Mouse (Mus musculus): Measurements from ENCODE around the gene A930033H14Rik. TPM values are rescaled to one million over a fixed set of nuclear protein-coding genes. Genes with fewer than 3 reads are reported as not detected.

The A930033H14Rik gene
- total RNA-seq (2021): 1 to 10 TPM; 2.4 to 2.8 TPM
- long read RNA-seq, experiment 1, partial matches to known transcripts: 0 of 3 reads
- long read RNA-seq, experiment 1, other reads (novel, unspliced or antisense): 0 of 3 reads
- long read RNA-seq, experiment 2, partial matches to known transcripts: 0 of 2 reads
- long read RNA-seq, experiment 2, other reads (novel, unspliced or antisense): 0 of 2 reads

DNA sequence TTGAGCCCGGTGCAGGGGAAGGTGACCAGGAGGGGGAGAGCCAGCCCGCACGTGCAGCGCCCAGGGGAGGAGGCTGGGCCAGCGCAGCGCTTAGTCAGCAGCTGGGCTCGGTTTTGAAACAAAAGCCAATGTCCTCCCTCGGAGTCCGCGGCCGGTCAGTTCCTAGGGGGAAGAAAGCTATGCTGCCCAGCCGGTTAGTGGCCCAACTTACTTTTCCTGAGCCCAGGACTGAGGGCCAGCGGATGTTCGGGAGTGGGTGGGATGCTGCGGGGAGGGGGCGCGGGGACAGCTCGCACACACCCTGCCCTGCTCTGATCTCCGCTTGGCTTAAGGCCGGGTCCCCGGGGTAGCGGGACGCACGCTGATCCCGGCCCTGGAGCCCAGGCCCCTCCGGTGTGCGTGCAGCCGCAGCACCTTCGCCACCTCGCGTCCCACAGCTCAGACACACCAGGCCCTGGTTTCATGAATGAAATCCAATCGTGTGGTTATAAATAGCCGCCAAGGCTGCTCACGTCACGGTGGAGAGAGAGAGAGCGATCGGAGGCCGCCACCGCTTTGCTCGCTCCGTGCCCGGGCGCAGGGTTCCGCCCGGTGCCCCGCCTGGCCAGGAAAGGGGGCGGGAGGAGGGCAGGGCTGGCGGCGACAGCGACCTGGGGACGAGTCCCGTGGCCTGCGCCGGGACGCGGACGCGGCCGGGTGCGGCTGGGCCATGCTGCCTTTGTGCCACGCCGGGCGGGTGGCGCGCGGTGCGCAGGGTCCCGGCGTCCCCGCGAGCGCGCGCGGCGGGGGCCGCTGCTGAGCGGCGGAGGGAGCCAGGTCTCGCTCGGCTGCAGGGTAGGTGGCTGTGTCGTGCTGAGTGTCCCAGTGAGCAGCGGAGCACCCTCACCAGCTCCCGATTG is at the start of gene A930033H14Rik:
Gene A930033H14Rik (minus strand): TSS at position 557 of the 899 bp plus-strand sequence.
- DNase-seq: peak; percentile 89 to 91
- intact Hi-C loops (cut with DNase I): loop anchor here (2.0 kb wide), 2 partner anchors 26 to 50 kb away; no protein-coding TSS in a partner anchor

- intact Hi-C loops (cut with DNase I): no loop called here
- no peak for DNase-seq
Observed at GRCm38 (mm10) chr10:69259929-69260328, 47.0 kb upstream of the A930033H14Rik start.

DNA sequence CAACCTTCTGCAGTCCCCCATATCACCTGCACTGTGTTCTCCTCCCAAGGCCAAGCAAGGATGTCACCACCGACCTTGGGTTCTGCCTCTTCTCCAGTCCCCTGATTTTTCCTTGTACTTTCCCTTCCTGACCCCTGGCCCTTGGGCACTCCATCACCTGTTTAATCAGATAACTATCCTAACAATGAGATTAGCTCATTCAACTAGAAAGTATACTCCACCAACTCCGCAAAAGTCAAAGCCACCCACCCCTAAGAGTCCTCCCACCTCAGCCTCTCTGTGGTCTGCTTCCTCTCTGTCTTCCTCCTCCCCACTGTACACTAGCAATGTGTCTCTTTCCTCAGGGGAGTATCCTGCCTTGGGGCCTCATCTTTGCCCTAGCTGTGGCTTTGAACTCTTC is 46.3 kb upstream of the A930033H14Rik start:
- DNase-seq: no peak
- intact Hi-C loops (cut with DNase I): no loop called here

DNA sequence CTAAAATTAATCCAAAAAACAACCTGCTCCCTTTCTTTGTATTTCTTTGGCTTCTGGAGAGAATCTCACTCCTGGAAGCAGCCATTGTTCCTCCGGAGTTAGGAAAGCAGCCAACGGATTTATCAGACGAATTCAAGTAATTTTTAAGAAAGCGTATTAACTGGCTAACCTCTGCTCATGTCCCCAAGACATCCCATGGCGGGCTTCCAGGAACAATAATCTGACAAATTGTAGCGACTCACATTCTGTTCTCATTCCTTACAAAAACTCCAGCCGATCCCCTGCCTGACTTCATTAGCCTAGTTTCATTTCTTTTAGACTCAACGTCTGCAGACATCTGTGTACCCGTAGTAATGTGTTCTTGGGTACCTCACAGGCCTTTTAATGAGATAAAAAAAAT is 45.7 kb upstream of the A930033H14Rik start:
- intact Hi-C loops (cut with DNase I): no loop called here
- DNase-seq: peak; percentile 71 to 74

DNA sequence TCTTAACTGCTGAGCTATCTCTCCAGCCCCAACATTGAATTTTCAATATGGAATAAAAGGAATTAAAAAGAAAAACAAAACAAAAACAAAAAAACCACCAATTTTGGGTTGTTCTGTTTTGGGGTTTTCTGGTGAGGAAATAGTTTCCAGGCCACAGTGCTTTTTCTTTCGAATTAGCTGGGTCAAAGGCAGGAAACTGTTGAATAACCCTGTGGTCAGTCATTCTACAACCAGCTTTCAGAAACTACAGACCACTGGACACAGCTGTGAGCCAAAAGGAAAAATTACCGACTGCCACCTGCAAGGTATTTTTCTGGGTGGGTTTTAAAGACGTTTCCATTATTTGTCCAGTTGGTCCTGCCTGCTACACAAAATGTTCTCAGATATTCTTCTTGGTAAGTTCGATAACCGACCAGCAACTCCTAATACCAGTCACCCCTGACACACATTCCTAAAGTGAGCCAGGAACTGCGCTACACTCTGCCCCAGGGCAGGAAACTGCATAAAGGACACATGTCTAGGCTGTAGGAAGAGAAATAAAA is 44.8 kb upstream of the A930033H14Rik start:
- intact Hi-C loops (cut with DNase I): no loop called here
- no peak for DNase-seq

GRCm38 (mm10) chr10:69255594-69255993 is 42.7 kb upstream of the A930033H14Rik start:
- DNase-seq: no peak

GRCm38 (mm10) chr10:69254390-69254847 is 41.5 kb upstream of the A930033H14Rik start:
- intact Hi-C loops (cut with DNase I): no loop called here
- peak; percentile 65 to 70 for DNase-seq

More at GRCm38 (mm10) chr10:69255594-69255993, 42.7 kb upstream of the A930033H14Rik start:
- intact Hi-C loops (cut with DNase I): no loop called here

GRCm38 (mm10) chr10:69253686-69254080 is 40.8 kb upstream of the A930033H14Rik start:
- intact Hi-C loops (cut with DNase I): no loop called here
- no peak for DNase-seq

DNA sequence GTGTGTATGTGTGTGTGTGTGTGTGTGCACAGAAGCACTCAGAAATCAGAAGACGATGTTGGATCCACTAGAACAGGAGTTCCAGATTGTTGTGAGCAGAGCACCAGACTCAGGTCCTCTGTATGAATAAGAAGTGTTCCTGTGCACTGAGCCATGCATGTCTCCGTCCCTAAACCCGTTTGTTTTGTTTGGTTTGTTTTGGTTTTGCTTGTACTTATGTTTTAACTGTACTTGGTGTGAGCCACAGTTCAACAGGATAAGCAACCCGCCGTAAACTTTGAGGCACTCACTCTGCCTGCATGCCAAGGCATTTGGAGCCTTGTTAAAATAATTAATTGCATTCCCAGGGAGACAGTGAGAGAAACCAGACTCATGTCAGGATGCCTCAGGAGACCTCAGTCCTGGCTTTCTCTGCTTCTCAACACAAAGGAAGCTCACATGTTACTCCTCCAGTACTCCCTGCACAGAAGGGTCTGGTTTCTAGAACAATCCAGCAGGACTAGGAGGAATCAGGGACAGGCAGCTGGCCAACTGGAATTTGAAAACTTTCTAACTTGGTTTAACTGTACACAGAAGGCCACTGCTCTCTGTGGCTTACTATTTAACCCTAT is 40.3 kb upstream of the A930033H14Rik start:
- DNase-seq: peak; percentile 43 to 63
- intact Hi-C loops (cut with DNase I): no loop called here

DNA sequence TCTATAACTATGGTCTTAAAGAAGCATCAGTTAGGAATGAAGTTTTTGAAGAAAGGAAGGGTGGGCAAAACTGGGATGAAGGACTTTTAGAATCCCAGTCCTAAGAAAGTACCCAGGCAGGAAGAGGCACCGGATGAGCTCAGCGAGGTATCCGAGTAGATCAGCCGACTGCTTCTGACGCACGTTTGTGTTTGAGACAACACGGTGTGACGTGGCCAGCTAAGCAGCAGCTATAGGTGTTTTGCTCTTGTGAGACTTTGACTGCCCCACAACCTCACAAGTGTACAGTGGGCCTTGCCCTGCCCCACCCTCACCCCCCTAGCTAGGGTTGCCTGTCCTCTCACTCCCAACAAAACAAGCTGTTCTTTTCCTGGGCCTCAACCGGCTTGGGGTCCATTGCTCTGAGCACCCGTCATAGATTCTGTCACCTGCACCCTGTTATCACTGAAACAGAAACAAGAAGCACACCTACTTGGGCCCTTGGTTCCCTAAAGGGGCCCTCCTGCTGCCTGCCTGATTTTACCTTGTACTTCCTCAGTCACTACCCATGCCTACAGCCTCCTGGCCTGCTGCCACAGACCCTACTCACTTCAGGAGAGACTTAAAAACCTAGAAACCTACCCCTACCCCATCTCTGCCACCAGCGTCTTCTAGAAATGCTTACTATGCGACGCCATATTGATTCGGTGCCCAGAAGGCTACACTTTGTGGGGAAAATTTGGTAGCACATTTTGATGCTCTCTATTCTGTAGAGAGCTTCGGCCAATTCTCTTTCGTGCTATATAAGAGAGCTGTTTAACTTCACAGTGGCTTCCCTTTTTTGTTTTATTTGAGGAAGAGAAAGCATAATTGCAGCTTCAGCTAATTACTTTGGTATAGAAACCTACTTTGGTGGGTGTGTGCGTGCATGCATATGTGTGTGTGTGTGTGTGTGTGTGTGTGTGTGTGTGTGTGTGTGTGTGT is 39.5 kb upstream of the A930033H14Rik start:
- DNase-seq: no peak
- intact Hi-C loops (cut with DNase I): no loop called here

GRCm38 (mm10) chr10:69251254-69251653 is 38.4 kb upstream of the A930033H14Rik start:
- intact Hi-C loops (cut with DNase I): no loop called here
- no peak for DNase-seq

- no peak for DNase-seq
- intact Hi-C loops (cut with DNase I): no loop called here
Observed at GRCm38 (mm10) chr10:69248261-69249160, 35.6 kb upstream of the A930033H14Rik start.

DNA sequence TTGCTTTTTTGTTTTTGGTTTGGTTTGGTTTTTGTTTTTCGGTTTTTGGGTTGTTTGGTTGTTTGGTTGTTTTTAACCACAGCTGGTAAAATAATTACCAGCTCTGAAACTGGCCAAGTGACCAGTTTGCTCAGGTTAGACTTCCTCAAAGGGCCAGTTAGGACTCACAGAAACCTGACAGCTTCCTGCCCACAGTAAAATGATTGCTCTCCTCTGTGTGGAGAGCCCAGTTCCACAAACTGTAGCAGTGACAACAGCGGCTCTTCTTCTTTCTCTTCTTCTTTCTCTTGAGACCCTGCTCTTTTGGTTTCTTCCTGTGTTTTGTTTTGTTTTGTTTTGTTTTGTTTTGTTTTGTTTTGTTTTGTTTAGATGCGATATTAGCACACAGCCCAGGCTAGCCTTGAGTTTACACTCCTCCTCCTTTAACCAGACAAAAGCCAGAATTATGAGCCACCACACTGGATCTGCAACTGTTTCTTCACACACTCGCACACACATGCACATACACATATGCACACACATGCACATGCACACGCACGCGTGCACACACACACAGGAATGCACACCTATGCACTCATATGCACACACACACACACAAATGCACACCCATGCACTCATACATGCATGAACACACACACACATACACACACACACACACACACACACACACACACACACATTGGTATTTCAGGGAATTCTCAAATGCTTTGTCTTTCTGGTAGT is 34.6 kb upstream of the A930033H14Rik start:
- no peak for DNase-seq
- intact Hi-C loops (cut with DNase I): no loop called here

DNA sequence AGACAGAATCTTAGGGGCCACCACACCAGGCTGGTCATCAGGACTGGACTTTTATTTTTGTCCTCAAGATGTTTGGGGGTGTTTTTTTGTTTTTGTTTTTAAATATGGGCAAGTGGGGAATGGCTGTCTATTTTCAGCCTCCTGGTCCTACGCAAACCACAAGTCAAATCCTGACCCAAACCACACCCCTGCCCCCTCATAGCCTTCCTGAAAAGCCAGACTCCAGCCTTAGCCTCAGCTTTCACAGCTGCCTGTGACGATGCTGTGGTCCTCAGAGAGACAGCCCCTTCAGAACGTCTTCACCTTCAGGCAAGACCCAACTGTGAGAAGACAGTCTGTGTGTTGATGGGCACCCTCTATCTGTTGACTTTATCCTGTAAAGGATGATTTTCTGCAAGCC is 33.9 kb upstream of the A930033H14Rik start:
- intact Hi-C loops (cut with DNase I): no loop called here
- no peak for DNase-seq

GRCm38 (mm10) chr10:69245906-69246668 is 33.2 kb upstream of the A930033H14Rik start:
- no peak for DNase-seq
- intact Hi-C loops (cut with DNase I): no loop called here

GRCm38 (mm10) chr10:69245151-69245550 is 32.3 kb upstream of the A930033H14Rik start:
- intact Hi-C loops (cut with DNase I): no loop called here
- no peak for DNase-seq

DNA sequence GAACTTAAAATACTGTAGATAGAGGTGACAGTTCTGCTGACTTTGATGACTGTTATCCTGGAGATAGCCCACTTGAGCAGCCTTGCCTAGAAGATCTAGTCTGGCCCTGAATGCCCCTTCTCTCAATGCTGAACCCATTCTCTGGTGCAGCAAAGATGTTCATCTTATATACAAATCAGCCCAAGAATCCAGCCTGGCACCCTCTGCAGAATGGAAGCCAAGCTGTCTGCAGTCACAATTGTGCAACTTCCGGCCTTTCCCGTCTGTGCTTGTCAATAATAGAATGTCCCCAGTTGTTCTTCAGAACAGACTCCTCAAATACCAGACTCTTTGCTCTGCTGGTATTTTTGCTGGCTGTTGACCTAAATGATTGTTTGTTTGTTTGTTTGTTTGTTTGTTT is 27.6 kb upstream of the A930033H14Rik start:
- intact Hi-C loops (cut with DNase I): no loop called here
- peak in 1 of 2 experiments; percentile 43 for DNase-seq
